Mouse (Mus musculus) embryo, embryonic 11.5 days (tissue): ENCODE results near the gene Olfr560.

Experiments
- DNase-seq: peaks from one replicate; pipeline ENCODE4 v3.0.0-alpha.2; 2012; ENCODE audit warnings: low read depth, low spot score

Olfr560 gene

DNA sequence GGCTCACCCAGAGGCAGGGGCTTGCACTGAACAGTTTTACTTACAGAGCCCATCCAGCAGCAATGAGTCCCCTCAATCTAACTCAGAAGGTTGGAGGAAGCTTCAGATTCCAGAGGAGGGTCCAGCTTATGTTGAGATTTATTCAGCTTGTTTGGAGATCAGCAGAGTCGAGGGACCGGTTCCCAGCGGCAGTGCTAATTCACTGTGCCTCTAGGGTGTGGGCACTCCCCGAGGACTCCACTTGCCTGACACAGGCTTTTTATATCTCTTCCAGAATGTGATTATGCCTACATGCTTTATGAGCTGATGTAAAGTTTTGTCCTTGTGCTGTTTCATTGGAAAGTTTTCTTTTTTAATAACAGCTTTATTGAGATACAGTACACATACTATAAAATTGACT is at the start of gene Olfr560, which contains the start of gene Olfr78:
Gene Olfr560, minus strand, starts transcription at position 101 of the 400 bp plus-strand sequence.
Gene Olfr78, minus strand, starts transcription at position 206 of the 400 bp plus-strand sequence.
- no peak for DNase-seq

DNA sequence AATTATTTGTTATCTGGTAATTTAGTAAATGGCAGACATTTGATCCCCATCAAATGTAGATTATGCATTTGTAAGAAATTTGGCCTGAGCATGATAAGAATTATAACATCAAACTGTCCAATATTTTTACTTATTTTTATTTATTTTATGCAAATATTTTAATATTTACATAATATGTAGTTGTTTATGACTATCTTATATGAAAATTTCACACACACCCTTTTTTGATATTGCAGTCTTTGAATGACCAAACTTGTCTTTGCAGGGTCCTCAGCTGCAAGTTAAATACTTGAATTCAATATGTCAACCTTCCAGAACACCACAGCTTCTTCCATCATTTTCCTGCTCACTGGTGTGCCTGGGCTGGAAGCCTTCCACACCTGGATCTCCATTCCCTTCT is 44.0 kb upstream of the Olfr560 start, which contains the start of gene Olfr564:
Gene Olfr564, plus strand, starts transcription at position 301 of the 400 bp plus-strand sequence.
- no peak for DNase-seq

DNA sequence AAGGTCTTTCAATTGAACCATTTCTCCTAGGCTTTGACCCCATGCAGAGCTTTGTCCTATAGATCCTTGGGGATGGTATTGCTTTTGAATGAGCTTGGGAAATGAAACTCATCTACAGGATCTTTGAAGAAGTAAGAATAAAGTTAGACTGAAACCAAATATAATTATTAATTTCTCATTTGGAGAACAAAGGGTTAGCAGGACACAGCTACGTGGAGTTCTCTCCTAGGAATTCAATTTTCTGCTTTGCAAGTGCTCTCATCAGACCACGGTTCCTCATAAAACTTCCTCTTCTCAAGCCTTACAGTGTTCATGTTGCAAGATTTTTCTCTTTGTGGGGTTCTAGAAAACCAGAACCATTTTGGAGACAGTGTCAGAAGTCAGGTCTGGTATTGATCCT is 11.8 kb upstream of the Olfr560 start, which contains the start of gene Olfr561:
Gene Olfr561, plus strand, starts transcription at position 301 of the 400 bp plus-strand sequence.
- no peak for DNase-seq

DNA sequence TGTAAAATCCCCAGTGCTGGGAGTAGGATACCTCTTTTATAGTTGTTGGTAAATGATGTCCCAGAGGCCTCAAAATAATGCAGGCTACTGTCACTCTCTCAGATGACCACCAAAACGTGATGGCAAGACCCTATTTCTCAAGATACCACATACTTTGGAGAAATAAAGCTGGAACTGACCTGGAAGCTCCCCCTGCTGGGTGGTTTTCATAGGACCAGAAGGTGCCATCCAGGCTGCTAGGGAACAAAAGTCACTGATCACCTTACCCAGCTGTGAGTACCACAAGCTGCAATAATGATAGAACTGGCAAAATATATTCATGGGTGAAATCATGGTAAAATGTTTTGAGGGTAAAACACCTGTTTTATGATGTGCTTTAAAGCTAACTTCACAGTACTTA is 7.1 kb downstream of the Olfr560 start:
- no peak for DNase-seq

GRCm38 (mm10) chr7:102737705-102738104 is 21.5 kb downstream of the Olfr560 start:
- DNase-seq: no peak

GRCm38 (mm10) chr7:102733793-102734192 is 25.4 kb downstream of the Olfr560 start:
- DNase-seq: no peak

GRCm38 (mm10) chr7:102727391-102727790 is 31.8 kb downstream of the Olfr560 start, which contains the start of gene Olfr559:
Olfr559 (minus strand) TSS chr7:102727491.
- no peak for DNase-seq

GRCm38 (mm10) chr7:102718970-102719369 is 40.2 kb downstream of the Olfr560 start, which contains the start of gene Olfr33:
Olfr33 (minus strand) TSS chr7:102719070.
- DNase-seq: no peak

- no peak for DNase-seq
Observed at GRCm38 (mm10) chr7:102701915-102702314, 57.3 kb downstream of the Olfr560 start, which contains the start of gene Olfr558. Olfr558 (plus strand) TSS chr7:102702215.
